Mouse (Mus musculus) testis, postnatal 14 days (tissue): ENCODE results near the gene Aebp2.

ENCODE experiments used
- DNase-seq: peaks from one replicate; pipeline ENCODE4 v3.0.0; 2021; ENCODE audit warnings: low spot score

Gene Aebp2

GRCm38 (mm10) chr6:140608666-140609065, 13.8 kb upstream of the Aebp2 start:
- DNase-seq, result no peak

- DNase-seq, result no peak
Measured at GRCm38 (mm10) chr6:140609533-140609932, 12.9 kb upstream of the Aebp2 start.

- DNase-seq, result no peak
Measured at GRCm38 (mm10) chr6:140610117-140610516, 12.3 kb upstream of the Aebp2 start.

GRCm38 (mm10) chr6:140611282-140611681, 11.2 kb upstream of the Aebp2 start:
- no peak for DNase-seq

GRCm38 (mm10) chr6:140611893-140612473, 10.5 kb upstream of the Aebp2 start:
- DNase-seq, result no peak

- DNase-seq, result no peak
Measured at GRCm38 (mm10) chr6:140613822-140614221, 8.6 kb upstream of the Aebp2 start.

GRCm38 (mm10) chr6:140614711-140615110, 7.8 kb upstream of the Aebp2 start:
- DNase-seq, result no peak

GRCm38 (mm10) chr6:140620531-140621349, 1.7 kb upstream of the Aebp2 start:
- peak; percentile 22 for DNase-seq

GRCm38 (mm10) chr6:140621622-140622021, 841 bp upstream of the Aebp2 start:
- DNase-seq, result no peak

GRCm38 (mm10) chr6:140623226-140624095, 998 bp downstream of the Aebp2 start:
- DNase-seq, result peak; percentile 91

- peak; percentile 55 for DNase-seq
Measured at GRCm38 (mm10) chr6:140624096-140625051, 1.9 kb downstream of the Aebp2 start.

GRCm38 (mm10) chr6:140629176-140629859, 6.9 kb downstream of the Aebp2 start:
- no peak for DNase-seq

- peak; percentile 70 for DNase-seq
Measured at GRCm38 (mm10) chr6:140630306-140630705, 7.8 kb downstream of the Aebp2 start.

GRCm38 (mm10) chr6:140633616-140634015, 11.2 kb downstream of the Aebp2 start:
- DNase-seq, result no peak

- no peak for DNase-seq
Measured at GRCm38 (mm10) chr6:140636290-140636689, 13.8 kb downstream of the Aebp2 start.

- no peak for DNase-seq
Measured at GRCm38 (mm10) chr6:140642010-140642409, 19.5 kb downstream of the Aebp2 start.

- DNase-seq, result no peak
Measured at GRCm38 (mm10) chr6:140642655-140643054, 20.2 kb downstream of the Aebp2 start.

GRCm38 (mm10) chr6:140645931-140646330, 23.5 kb downstream of the Aebp2 start:
- DNase-seq, result no peak

- no peak for DNase-seq
Measured at GRCm38 (mm10) chr6:140646892-140647291, 24.4 kb downstream of the Aebp2 start.

- DNase-seq, result no peak
Measured at GRCm38 (mm10) chr6:140649812-140650211, 27.3 kb downstream of the Aebp2 start.

GRCm38 (mm10) chr6:140651923-140652322, 29.5 kb downstream of the Aebp2 start:
- no peak for DNase-seq
